Mouse (Mus musculus) frontal cortex, postnatal 10 days (tissue): Measurements from ENCODE around the gene Daam1.

Source experiments
- DNase-seq, 2 experiments: peaks; one replicate each; pipeline ENCODE4 v3.0.0; 2022; ENCODE audit warnings: low spot score in 2 of 2, mixed read lengths in 1 of 2

Daam1 gene

DNA sequence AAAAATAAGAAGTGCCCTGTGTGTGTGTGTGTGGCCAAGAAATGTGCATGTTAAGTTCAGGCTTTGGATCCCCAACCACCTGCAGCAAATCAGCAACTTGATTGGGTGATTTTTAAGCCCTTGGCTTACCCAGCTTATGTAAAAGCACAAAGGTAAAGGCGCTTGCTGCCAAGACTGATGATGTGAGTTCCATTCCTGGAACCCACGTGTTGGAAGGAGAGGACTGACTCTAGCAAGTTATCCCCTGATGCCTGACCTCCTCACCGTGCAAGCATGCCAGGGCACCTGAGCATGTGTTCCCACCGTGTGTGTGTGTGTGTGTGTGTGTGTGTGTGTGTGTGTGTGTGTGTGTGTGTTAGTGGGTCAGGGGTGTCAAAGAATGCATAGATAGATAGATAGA lies 166.5 kb downstream of the Daam1 start:
- no peak for DNase-seq

- no peak for DNase-seq
Observed at GRCm38 (mm10) chr12:71998653-71999052, 167.8 kb downstream of the Daam1 start.

GRCm38 (mm10) chr12:71999671-72000070 lies 168.8 kb downstream of the Daam1 start:
- no peak for DNase-seq

- no peak for DNase-seq
Observed at GRCm38 (mm10) chr12:72001811-72002210, 170.9 kb downstream of the Daam1 start.

DNA sequence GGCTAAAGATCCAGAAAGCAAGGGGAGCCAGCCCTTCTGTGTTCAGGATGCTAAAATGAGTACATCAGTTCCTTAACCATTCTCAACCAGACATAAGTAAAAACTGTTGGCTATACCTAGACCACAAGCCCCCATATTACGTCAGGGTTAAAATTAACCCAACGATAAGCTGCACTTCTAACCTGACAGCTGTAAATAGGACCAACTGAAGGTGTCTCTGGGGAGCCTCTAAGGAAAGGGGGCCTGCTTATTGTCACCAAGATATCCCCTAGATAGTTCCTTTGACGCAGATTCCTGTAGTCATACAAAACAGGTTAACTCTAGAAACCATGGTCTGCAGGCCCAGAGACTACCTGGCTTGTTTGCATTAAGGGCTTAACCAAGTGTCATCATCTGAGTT lies 174.4 kb downstream of the Daam1 start:
- no peak for DNase-seq

DNA sequence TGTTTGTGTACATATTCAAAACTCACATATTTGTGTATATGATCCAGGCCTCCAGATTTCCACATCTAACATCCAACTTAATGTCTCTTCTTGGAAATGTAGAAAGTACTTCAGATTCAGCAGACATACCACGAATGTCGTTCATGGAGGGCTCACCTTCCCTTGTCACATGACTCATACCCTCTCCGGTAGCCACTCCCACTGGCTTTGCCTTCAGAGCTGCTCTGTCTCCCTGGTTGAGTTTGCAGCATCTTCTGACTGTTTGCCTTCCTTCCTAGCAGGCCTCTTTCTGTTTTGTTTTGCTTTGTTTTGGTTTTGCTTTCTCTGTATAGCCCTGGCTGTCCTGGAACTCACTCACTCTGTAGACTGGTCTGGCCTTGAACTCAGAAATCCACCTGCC lies 176.8 kb downstream of the Daam1 start:
- no peak for DNase-seq

GRCm38 (mm10) chr12:72009051-72009902 lies 178.4 kb downstream of the Daam1 start:
- no peak for DNase-seq

DNA sequence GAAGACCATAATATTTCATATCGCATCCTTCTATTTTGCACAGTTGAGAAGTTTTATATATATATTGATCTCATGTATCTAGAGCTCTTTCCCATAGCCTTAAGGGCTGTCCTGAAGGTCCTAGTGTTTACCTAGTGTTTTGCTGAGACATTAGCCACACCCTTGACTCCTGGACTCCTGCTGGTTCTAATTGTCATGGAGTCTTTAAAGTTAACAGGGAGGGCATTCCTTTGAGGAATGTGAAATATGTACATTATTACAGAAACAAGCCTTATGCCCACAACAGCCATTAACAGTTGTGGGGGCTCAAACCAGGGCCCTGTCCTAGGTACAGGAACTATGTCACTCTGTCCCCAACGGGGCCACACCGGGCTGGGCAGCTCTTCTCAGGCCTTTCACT lies 180.5 kb downstream of the Daam1 start:
- DNase-seq: no peak

- no peak for DNase-seq
Observed at GRCm38 (mm10) chr12:72012126-72012525, 181.2 kb downstream of the Daam1 start.

GRCm38 (mm10) chr12:72013711-72014354 lies 183.0 kb downstream of the Daam1 start:
- DNase-seq: no peak

- no peak for DNase-seq
Observed at GRCm38 (mm10) chr12:72014355-72014776, 183.5 kb downstream of the Daam1 start.

DNA sequence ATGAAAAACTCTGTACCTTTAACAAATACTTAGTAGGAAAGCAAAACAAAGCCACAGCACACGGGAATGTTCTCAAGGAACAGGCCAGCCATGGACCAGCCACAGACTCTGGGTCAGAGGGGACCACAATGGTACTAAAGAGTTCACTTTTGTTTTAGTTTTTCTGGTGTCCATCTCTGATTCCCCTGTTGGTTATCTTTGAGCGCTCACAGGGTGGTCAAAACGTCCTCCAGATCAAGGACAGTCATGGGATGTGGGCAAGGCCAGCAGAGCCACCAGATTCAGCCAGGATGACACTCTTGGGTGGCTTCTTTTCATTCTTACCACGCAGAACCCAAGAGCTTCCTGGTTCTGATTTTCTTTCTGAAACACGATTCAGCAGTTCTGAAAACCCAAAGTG lies 184.4 kb downstream of the Daam1 start:
- no peak for DNase-seq

- no peak for DNase-seq
Observed at GRCm38 (mm10) chr12:72020285-72020684, 189.4 kb downstream of the Daam1 start.

- no peak for DNase-seq
Observed at GRCm38 (mm10) chr12:72021543-72021942, 190.7 kb downstream of the Daam1 start.

DNA sequence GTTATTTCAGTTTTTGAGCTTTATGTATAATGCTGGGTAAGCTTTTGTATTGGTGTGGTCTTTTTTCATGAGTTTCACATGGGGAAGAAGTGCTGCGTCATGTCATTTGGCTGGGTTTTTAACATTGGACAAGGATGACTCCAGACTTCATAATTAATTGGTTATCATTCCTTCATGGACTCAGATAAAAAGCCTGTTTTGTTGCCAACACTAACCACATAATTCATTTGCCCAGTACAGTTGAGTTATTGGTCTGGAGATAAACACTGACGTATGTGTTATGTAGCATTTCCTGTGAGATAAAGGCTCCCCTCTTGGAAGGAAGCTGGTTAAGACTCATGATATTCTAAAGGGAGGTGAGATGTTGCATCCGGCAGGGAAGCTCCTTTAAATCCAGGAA lies 191.9 kb downstream of the Daam1 start:
- no peak for DNase-seq

- no peak for DNase-seq
Observed at GRCm38 (mm10) chr12:72023572-72023971, 192.7 kb downstream of the Daam1 start.

- no peak for DNase-seq
Observed at GRCm38 (mm10) chr12:72025275-72025795, 194.5 kb downstream of the Daam1 start.

GRCm38 (mm10) chr12:72031171-72031570 lies 200.3 kb downstream of the Daam1 start:
- DNase-seq: no peak

- DNase-seq: no peak
Observed at GRCm38 (mm10) chr12:72031794-72032193, 200.9 kb downstream of the Daam1 start.

DNA sequence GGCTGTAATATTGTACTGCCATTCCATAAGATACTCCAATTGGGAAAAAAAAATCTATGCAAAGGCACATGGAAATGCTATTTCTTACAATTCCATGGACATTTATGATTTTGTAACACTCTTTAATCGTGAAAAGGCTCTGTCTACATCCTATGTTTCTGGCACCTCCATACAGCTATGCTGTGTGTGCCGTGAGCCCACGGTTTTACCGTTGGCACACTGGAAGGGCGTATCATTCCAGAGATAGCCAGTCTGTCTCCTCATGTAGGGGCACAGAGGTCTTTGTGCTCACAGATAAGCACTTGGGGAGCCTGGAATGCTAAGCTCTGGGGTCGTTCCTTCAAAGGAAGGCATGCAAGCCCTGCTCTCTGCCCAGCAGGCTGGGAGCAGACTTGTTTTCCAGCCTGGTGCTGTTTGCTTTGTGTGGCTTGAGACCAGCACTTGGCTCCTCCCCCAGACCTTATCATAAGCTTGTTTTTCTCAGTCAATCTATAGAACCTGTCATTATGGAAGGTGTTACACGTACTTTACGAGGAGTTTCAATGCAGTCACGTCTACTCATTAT lies 205.3 kb downstream of the Daam1 start:
- no peak for DNase-seq

- DNase-seq: no peak
Observed at GRCm38 (mm10) chr12:72037049-72037448, 206.2 kb downstream of the Daam1 start.

DNA sequence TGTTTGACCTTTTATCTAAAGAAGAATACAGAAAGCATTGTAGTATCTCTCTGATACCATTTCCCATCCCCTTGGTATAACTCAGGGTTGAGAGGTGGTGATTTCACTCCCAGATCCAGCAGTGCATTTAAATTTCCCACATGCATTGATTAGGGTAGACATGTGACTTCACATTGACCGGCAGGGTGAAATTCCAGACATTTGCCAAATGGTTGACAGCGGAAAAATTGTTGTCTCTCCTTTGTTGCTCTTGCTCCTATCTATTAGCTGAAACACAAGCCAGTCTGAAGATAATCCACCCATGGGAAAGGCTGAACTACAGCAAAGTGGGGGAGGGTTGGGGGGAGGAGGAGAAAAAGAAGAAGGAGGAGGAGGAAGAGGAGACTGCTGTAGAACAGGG lies 208.0 kb downstream of the Daam1 start:
- DNase-seq: no peak

DNA sequence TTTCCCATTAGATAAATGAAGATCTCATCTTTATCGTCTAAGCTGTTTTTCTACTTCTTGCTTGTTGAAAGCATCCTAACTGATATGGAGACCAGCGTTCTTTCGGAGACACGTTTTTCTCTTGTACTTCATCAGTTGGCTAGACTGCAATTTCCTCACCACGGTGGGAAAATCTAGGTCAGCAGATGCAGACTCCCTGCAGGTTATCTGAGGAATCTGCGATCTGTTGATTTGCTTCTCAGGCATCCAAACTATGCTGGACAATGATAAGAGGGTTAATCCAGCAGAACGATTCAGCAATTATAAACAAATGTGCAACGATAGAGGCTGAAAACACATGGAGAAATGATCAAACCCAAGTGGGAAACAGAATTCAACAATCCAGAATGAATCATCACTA lies 208.6 kb downstream of the Daam1 start:
- DNase-seq: no peak
